Mouse (Mus musculus) liver, embryonic 14.5 days (tissue): ENCODE measurements around the gene Fmo2.

Experiments used
- CTCF ChIP-seq: IDR thresholded peaks from 2 replicates; pipeline ENCODE4 v1.5.1; 2016; ENCODE audit warnings: antibody characterized with exemption, low read depth, control low read depth
- EP300 ChIP-seq: IDR thresholded peaks from 2 replicates; pipeline ENCODE4 v1.6.1; 2016; ENCODE audit warnings: antibody characterized with exemption, low read depth

- TF ChIP-seq CTCF (no peak), EP300 (no peak)
Observed at GRCm38 (mm10) chr1:162862328-162862727, 36.2 kb downstream of the Fmo2 start.
